Mouse (Mus musculus): ENCODE data around the gene Mfn1.

DNA sequence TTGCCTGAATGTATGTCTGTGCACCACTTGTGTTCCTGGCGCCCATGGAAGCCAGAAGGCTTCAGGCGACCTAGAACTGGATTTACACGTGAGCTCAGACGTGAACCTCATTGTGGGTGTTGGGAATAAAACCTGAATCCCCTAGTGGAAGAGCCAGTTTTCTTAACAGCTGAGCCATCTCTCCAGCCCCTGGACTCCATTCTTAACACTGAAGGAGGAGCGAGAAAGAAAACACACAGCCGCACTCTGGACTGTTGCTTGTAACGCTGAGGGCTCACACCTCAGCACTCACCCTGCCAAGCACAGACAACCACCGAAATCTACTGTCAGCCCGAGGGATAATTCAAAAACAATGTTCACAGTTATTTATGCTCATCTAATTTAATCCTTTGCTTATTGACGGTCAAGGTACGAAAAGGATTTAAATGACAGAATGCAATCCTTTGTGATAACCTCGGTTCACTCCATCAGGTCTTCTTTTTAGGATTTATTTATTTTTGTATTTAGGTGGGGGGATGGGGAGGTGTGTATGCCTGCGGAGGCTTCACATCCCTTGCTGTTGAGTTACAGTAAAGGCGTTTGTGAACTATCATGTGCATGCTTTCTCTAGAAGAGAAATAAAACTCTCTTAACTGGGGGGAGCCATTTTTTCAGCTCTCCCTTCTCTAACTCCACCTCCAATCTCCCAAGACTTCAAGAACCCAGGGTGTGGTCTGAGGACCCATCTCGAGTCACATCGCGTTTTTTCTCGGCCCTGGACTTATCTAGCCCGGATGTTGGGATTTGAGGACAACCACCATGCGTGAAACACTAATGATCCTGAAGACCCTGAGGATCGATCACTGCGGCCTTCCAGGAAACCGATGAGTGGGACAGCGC lies 19.5 kb upstream of the Mfn1 start, which contains the start of gene Zfp639:
- no peak for TF ChIP-seq POLR2A (IDR thresholded peaks at IDR 0.05; ENCODE audit: low read depth, low read length)
- no peak for TF ChIP-seq CTCF (conservative IDR thresholded peaks at IDR 0.05; ENCODE audit: insufficient read depth, insufficient read length, low read depth, low read length)

Data from kidney, adult 2 months (tissue).